Mouse (Mus musculus) thymus, adult 2 months (tissue): Measurements from ENCODE around the gene Stk25.

Experiments used
- CTCF ChIP-seq: fragments of 200-500 bp; IDR thresholded peaks from 2 replicates; pipeline ENCODE4 v1.5.1; 2012; ENCODE audit warnings: mild to moderate bottlenecking, control low read depth, low read length, moderate library complexity, borderline replicate concordance; ENCODE audit not compliant: control insufficient read depth, poor library complexity, insufficient read depth; ENCODE audit errors: extremely low read depth
- POLR2A ChIP-seq: fragments of 200-500 bp; IDR thresholded peaks from 2 replicates; pipeline ENCODE4 v1.6.1; 2012; ENCODE audit warnings: mild to moderate bottlenecking, low read length, control low read depth, moderate library complexity; ENCODE audit not compliant: control insufficient read depth, poor library complexity, insufficient read depth; ENCODE audit errors: extremely low read depth

- TF ChIP-seq CTCF: no peak
- no peak for TF ChIP-seq POLR2A
Measured at GRCm38 (mm10) chr1:93577861-93578260, 80.6 kb downstream of the Stk25 start.
